Mouse (Mus musculus): ENCODE data around the gene Shf.

Shf gene

GRCm38 (mm10) chr2:122302574-122303241 lies 66.3 kb downstream of the Shf start:
- DNase-seq (ENCODE audit: low read depth, low spot score), result peak; percentile 84

GRCm38 (mm10) chr2:122301921-122302573 lies 66.9 kb downstream of the Shf start:
- DNase-seq (ENCODE audit: low read depth, low spot score), result no peak

GRCm38 (mm10) chr2:122301081-122301920 lies 67.7 kb downstream of the Shf start:
- DNase-seq (ENCODE audit: low read depth, low spot score), result no peak

GRCm38 (mm10) chr2:122300656-122301020 lies 68.3 kb downstream of the Shf start:
- no peak for DNase-seq (ENCODE audit: low read depth, low spot score)

- no peak for DNase-seq (ENCODE audit: low read depth, low spot score)
Measured at GRCm38 (mm10) chr2:122299911-122300655, 68.9 kb downstream of the Shf start.
